Mouse (Mus musculus) liver (tissue): Measurements from ENCODE around the gene Gas2l3.

Experiments
- DNase-seq: peaks from one replicate; pipeline ENCODE4 v3.0.0-alpha.2; 2020; ENCODE audit warnings: mixed read lengths

Gas2l3 gene

DNA sequence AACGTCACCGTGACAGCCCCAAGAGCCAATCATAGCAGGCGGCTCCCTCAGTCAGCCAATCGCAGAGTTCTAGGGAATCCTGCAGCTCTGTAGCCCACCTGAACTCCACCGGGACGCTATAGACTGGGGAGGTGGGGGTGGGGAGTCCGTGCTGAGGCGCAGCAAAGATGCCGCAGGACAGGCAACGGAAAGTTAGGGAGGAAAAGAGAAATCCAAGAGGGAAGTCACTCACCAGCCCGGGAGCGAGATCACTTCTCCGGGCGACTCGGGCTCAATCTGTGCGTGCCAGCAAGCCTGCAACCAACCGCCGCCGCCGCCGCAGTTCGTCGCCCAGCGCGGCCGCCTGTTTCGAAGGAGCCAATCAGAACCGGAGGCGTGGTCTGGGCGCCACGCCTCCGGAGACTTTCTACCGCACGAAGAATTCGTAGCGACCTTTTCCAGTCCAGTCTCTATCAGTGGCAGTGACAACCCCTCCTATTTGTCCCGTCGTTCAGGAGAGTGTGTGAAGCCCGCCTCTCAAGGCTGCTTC is at the start of gene Gas2l3:
Gene Gas2l3 (minus strand): TSS at position 345 of the 529 bp plus-strand sequence.
- peak; percentile 93 for DNase-seq

DNA sequence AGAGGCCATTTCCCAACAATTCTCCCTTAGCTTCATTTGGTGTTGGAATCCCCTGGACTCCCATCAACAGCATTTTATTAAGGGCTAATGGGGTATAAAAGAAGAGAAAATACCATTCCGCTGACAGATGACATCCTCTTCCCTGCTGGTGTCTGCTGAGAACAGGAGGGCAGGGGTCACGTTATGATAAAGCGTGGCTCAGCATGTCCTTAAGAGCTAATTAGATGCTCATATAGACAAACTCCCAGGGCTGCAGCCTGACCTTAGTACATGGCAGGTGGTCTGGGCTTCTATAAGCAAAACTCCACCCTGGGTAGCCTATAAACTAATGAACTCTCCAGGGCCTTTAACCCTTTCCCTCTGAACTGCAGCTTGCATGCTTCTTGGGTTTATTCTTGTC is 47.6 kb upstream of the Gas2l3 start:
- DNase-seq = no peak

DNA sequence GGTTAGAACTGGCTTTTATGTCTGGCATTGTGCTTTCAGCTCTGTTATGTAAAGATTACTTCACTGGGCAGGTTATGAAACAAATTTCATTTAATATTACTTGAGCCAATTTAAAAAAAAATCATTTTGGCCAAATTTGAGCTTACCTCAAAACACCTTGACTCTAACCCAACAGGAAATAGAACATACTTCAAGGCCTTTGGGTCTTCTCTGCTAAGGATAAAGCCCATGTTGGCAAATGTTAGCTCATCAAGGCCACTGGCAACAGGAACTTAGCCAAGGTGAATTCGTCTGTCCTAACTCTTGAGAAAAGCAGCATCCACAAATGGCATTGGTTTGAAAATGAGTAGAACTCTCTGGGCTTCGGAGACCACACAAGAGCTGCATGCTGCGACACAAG is 46.5 kb upstream of the Gas2l3 start:
- no peak for DNase-seq

DNA sequence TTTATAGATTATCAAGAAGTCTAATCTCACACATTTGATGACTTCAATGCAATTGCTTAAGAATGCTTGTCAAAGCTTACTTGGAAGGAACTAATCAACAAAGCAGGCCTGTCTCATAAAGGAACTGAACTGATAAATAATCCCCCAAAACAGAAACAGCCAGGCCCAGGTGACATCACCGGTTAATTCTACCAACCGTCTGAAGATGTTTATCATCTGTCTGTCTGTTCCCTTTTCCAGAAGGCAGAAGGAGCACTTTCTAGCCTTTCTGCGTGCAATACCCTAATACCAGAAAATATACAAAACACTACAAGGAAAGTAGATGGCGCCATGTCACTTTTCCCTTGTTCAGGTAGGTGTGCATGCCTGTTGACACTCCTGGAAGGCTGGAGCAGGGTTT is 45.7 kb upstream of the Gas2l3 start:
- no peak for DNase-seq

DNA sequence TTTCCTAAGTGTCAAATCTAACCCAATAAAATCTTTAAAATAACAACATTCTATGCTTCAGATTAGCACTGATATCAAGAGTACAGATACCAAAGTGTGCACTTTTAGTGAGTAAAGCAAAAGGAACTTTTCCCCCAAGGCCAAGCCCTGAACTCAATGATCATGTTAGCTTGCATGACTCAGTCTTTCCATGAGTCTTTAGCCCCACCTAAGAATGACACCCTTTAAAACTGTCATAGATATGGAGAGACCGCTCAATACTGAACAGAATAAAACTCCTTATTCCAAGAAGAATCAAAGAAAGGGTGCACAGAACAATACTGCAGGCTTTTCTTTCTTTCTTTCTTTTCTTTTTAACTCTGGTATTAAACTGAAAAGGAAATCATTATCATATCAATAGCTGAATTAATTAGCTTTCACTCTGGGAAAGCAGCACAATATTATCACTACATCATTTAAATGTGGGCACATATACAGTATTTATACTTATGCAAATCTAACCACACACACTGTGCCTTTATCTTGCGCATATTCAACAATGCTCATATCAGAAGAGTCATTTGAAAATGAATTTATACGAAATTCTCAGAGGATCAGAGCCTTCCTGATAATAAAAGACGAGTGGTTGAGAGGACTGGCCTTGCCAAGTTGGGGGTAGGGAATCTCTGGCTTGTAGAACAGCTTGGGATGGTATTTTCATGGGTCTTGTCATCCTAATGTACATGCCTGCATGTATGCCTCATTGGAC is 43.4 kb upstream of the Gas2l3 start:
- DNase-seq = no peak

DNA sequence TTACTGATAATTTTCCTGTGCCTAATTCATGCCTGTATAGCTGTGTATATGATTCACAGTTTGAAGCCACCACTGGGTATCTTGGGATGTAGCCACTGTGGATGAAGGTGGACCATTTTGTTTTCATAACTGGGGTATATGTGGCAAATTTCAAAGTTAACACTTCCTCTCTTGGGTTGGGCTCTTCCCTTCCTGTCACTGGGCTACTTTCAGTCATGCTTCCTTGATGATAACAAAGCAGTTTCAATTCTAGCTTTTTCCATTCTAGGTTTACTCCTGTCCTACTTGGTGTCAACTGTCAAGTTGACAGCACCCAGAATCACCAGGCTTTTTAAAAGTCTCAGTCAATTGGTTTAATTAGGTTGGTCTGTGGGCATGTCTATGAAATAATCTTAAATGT is 41.1 kb upstream of the Gas2l3 start:
- DNase-seq = no peak

DNA sequence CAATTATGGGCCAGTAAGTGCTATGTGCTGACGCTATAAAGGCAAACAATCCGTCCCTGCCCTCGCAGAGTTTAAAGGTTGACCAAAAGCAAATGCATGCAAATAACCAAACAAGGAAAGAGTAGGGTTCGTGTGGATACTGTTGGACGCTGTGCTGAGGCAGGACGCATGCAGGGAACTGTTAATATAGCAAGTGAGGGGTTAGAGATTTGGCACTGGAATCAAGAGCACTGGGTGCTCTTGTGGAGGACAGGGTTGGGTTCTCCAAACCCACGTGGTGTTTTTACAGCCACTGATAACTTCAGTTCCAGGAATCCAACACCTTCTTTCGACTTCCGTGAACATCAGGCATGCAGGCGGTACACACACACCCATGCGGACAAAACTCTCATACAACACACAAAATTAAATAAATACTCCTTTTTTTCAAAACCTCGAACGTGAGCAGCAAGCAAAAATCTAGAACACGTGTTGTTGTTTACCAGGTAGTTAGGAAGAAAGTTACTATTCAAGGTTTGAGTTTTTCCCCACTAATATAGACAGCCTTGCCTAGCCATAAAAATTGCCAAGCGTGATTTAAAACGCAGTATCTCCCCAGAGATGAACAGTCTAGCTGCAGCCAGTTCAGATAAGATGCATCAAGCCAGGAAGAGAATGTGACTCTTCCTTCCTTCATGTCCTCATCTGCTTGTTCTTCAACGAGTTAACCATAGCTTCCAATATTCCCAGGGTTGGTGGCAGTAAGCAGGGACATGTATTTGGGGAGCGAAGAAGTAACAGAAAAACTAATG is 40.2 kb upstream of the Gas2l3 start:
- no peak for DNase-seq

DNA sequence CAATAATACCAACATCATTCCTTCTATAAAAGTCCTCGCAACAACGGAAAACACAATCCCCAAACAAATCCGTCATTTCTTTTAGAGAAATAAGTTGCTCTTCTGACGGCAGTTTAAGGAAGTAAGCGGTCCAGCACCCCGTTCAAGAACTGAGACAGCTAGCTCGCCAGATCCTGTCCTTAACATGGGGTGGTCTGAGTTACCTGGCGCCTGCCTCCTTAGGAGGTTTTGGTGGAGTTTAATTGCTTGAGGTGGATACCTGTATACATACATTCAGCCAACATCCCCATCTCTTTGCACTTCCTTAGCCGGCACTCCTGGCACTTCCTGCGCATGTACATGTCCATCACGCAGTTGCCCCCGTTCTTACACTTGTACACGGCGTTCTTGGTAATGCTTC is 39.3 kb upstream of the Gas2l3 start:
- no peak for DNase-seq

DNA sequence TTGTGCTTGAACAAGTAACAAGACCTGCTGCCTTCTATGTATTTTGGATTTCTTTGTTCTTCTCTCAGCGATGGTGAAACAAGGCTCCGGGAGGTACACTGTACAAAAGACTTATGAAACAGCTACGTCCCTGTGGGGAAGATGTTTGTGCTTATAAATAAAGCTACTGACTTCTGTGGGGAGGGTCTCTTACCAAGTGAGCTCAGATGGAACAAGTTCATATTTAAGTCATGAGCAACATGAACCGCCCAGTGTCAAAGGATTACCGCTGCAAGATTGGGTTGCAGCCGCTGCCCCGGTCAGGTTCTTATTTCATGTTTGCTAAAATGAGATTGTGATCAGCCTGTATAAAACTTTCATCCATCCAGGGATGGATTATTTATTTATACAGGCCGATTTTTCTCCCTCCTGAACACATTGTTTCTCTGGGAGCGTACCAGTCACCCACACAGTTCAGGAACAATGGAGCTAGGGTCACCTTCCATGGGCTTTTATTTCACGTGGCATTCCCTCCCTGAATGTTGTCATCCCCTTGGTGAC is 38.4 kb upstream of the Gas2l3 start:
- no peak for DNase-seq

DNA sequence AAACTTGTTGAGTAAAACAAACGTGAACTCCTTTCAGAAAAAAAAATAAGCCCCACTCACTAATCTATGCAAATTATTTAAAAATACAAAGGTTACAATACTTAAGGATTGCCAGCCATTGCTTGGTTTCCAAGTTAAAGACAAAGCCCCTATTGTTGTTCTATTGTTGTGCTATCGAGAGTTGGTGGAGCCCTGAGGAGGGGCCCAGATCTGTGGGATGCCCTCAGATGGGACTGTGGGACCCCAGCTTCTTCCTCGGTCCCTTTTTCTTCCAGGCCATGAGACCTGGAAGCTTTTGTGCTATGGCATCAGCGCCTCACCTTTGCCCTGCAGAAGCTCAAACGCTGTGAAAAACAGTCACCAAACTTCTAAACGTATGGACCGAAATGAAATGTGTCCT is 37.9 kb upstream of the Gas2l3 start:
- no peak for DNase-seq

DNA sequence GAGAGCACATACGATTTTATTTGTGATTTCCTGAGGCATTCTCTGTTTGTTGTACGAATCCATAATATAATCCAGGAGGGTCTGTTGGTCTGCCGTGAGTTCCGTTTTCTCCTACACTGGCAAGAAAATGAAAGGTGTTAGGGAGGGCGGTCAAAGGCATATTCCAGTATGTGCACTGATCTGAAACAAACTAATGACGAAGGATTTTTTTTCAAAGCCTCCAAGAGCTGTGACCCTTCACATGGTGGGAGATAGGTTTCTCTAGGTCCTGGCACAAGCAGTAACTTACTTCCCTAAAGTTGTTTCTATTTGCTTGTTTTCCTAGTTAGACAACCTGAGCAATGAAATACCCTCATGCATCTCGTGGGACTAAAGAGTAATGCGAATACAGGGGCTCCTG is 35.0 kb upstream of the Gas2l3 start:
- DNase-seq = no peak

DNA sequence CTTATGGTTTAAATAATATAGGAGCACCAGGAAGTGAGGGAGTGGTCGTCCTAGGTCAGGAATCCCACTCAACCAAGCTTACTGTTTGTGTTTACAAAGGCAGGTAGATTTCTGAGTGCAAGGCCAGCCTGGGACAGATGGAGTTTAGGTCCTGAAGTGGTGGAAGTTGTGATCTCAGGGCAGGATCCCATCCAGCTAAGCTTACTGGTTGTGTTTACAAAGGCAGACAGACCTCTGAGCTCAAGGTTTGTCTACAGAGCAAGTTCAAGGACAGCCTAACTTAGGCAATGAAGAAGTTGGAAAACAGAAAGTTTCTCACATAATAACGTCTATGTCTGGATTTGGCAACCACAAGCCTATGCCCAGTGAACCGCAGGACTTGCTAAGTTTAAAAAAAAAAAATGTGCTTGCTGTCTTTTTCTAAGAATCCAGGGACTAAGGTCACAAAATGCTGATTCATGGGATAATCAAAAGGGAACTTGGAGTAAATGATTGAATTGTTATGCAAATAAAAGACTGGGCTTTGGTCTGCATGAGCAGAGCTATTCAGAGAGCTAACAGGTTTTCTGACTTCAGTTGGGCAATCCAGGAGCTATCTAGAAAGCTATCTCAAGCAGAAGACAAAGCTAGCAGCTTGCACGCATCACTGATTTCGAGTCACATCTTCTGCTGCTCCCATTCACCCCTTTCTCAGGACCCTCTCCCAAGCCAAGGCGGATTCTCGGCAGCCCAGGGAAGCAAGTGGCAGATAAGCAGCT is 27.0 kb upstream of the Gas2l3 start:
- DNase-seq = no peak

DNA sequence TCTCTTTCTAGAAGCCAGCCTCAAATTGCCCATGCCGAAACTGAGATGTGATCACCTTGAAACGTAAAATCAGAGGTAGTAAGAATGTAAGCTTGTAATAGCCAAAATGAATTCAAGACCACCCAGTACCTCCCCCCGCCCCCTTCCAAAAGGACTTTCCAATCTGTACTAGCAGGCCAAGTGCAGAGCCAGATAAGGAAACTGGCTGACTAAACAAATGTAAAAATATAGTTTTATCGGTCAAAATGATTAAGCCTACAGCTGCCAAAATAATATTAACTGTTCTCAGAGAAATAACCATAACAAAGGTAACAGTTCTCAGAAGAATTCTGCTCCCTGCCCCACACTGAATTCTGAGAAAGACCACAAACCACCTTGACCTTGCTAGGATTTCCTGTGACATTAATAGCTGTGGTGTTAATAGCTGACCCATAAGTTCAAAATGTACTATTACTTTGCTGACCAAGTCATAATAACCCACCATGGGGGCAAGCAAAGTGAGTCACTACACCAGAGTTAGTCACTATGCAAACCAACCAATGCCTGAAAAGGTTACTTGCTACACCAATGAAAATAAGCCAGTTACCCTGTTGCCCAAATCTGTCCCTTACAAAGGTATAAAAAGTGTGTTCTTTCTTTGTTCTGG is 21.1 kb upstream of the Gas2l3 start:
- no peak for DNase-seq

DNA sequence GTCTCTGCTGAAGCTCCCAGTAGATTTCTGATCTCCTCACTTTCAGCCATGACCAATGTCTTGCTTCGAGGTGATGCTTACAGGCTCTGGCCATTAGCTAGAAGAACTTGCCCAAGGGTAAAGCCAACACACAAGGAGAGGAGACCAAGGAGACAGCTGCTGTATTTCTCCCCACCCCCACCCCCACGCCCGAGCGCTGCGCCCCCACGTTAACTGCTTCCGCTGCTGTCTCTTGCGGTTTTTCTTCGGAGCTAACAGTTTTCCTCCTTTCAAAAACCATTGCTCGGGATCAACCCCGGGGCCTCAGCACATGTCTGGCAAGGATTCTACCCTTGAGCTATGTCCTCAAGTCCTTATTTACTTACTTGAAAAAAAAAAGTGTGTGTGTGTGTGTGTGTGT is 19.1 kb upstream of the Gas2l3 start:
- DNase-seq = no peak

DNA sequence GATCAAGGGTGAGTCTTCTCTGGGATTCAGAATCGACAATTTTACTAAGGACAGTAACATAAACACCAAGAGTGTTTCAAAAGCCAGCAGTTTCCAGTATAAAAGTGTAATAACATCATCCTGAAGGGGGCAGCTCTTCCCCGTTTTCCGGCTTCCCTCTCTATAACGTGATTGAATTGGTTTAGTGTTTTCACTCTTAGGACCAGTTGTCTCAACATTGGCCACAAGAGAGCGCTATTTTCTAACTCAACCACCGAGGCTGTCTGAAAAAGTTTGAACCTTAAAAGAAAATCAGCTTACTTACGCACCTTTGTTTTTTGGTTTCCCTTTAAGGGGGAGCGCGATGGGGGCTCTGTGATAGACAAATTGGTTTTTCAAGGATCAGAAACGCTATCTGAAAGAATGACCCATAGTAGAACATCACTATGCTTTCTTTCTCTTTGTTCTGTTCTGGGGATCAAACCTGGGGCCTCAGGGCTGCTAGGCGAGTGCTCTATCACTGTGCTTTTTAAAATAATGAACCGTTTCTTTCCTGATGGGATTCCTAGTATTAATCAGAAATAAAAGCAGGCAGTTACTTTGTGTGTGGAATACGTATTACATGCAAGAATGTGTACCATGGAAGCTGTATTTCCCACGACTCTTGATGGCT is 18.2 kb upstream of the Gas2l3 start:
- peak; percentile 70 for DNase-seq

DNA sequence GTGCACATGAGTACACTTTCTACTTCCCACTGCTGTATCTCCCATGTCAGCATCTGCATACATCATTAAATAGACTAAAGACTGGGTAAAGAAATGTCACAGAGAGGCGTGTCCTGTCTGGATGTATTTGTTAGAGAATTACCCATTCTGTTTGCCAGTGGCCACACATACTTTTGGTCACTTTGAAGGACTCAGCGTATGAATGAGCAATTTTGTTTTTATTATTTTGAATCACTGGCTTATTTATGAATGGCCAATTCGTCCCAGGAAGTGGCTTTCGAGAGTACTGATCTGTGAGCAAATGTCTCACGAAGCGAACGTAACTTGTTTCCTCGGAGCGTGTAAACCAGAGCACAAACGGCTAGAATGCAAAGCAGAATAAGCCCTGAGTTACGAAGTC is 17.2 kb upstream of the Gas2l3 start:
- DNase-seq = no peak

DNA sequence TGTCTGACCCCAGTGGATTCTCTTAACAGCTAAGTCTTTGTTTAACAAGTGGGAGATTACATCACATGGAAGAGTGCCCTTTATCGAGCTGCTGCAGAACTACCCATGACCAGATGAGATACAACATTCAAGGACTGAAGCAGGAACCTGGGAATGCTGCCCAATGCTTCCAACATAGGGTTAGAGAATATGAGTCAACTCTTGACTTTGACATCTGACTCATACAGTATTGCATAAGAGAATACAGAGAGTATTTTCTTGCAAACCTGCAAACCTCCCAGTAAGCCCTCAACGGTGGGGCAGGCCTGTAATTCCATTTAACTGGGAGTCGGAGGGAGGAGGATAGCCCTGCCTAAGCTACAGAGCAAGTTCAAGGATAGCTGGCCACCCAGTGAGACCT is 15.0 kb upstream of the Gas2l3 start:
- DNase-seq = no peak

DNA sequence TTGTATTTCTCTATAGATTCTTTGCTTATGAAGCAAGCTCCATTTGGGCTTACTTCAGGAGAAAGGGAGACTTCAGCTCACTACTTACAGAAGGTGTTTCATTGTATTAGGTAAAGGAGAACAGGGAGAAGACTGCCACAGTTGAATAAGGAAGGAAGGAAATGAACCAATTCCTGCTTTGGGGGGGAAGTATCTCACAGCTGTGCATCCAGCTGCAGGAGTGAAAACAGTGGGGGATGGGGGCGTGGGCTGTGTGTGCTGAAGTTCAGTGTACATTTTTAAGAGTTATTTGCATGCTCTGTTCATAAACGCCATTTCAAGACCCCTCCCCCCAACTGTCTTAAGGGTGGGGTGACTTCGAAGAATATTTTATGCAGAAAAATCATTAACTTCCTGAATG is 10.0 kb upstream of the Gas2l3 start:
- DNase-seq = no peak

DNA sequence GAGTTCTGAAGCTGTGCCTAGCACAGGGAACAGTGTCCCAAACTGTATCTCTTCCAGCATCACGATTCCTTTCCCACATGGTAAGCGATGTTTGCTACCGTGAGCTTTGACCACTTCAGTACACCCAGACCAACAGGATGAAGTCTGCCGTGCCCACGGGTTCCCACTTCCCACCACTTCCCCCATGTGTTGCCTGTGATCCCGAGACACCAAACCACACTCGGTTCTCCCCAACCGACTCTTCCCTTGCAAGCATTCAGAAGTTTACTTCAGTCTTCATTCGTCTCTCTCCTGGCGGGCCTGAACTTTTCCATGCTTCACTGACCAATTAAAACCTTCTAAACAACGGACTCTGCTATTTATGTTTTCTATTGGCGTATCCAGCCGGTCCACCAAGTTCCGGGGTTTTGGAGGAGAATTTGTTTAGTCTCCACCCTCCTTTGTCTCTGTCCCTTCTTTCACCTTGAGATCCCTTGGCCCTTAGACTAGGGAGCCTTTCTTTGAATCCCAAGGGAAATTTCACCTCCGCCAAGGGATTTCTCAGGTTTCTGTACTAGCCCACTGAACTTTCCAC is 9.4 kb upstream of the Gas2l3 start:
- no peak for DNase-seq

DNA sequence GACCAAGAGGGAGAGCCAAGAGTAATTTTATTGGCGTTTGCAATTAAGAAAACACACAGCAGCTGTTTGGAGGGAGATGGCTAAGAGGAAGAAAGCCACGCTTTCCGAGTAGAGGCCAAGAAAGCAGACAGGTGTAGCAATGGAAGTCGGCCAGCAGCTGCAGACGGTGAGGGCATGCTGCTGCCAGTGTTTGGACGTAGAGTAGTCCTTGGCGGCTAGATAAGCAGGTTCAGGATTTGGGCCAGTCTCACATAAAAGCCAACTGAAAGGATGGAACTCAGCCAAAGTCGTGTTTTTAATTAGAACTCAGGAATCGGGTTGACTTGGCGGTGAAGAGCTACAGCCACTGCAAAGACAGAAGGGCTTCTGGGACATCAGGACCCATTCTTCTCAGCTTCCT is 6.6 kb upstream of the Gas2l3 start:
- no peak for DNase-seq

DNA sequence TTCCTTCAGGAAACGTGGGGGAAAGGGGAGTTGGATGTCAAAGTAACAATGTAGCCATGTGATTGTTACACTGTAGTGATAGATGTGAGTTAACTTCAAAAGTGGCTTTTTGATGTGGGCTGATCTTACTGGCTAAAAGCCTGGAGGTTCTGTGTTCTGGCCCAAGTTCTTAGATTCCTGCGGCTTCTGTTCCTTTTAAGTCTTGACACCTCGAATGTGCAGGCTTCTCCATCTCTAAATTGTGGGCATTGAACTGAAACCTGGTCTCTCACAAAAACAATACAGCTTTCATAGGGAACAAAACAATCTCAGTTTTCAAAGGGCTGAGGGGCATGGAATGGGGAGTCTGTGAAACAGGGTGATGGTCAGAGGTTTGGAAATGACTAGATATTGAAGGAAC is 614 bp upstream of the Gas2l3 start:
- no peak for DNase-seq

DNA sequence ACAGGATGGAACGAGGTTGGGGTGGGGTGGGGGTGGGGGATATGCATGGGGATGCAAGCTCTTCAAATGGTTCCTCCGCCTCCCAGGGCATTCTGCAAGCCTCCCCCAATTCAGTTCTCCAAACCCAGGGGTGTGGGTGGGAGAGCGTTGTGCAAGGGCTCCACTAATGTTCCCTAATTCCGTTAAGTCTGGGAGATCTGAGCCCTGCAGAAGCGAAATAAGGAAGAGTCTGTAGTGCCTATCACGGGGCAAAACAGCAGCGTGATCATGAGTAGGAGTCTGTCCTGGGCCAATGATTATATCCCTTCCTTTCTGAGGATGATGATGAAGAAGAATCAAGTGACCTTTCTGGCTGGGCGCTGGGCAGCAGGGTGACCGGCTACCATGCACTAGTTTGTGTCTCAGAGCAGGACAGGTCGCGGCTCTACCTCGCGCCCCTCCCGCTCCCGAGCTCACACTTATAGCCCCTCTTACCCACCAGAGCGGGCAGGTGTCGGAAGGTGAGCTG is 598 bp downstream of the Gas2l3 start:
- peak; percentile 35 for DNase-seq
